Mouse (Mus musculus) cerebellum, adult 9-11 months (tissue): ENCODE results near the gene Tas2r107.
"Not testable (repeated sequence)": the region's sequence is repeated elsewhere in the genome, so short reads cannot be mapped to it uniquely, and the experiment has no call there.

ENCODE experiments used
- DNase-seq: peaks from one replicate; pipeline ENCODE4 v3.0.0; 2022

The Tas2r107 gene

GRCm38 (mm10) chr6:131660049-131660448 is at the start of gene Tas2r107:
Gene Tas2r107 (minus strand): TSS chr6:131660149.
- DNase-seq: no peak

- no peak for DNase-seq
Observed at GRCm38 (mm10) chr6:131689963-131690362, 30.0 kb upstream of the Tas2r107 start, which contains the start of gene Tas2r114. Gene Tas2r114 (minus strand): TSS chr6:131690063.

- DNase-seq: no peak
Observed at GRCm38 (mm10) chr6:131687395-131687794, 27.4 kb upstream of the Tas2r107 start, which contains the start of gene Tas2r105. Gene Tas2r105 (minus strand): TSS chr6:131687495.

GRCm38 (mm10) chr6:131685644-131686043 is 25.7 kb upstream of the Tas2r107 start, which contains the start of gene Tas2r104:
Gene Tas2r104 (minus strand): TSS chr6:131685744.
- no peak for DNase-seq

- DNase-seq: no peak
Observed at GRCm38 (mm10) chr6:131678786-131679185, 18.8 kb upstream of the Tas2r107 start, which contains the start of gene Tas2r106. Gene Tas2r106 (minus strand): TSS chr6:131678886.

GRCm38 (mm10) chr6:131630812-131631211 is 29.1 kb downstream of the Tas2r107 start, which contains the start of gene Tas2r130:
Gene Tas2r130 (minus strand): TSS chr6:131630912.
- DNase-seq: no peak

- DNase-seq: not testable (repeated sequence)
Observed at GRCm38 (mm10) chr6:131609956-131610355, 50.0 kb downstream of the Tas2r107 start.
